Comparison of ENCODE assay signal across 8 mouse cellular contexts in genomic region chr19:6968491-6969271, GRCm38 (mm10). TPM values are rescaled to one million over a fixed set of nuclear protein-coding genes. Genes with fewer than 3 reads are reported as not detected.
DNase-seq lines count a peak whose midpoint lies in the region; ATAC-seq lines count a peak whose summit lies in the region.

No protein-coding gene starts in this region.

- H3K4me3 ChIP-seq in forebrain, embryonic 14.5 days (ENCODE audit: low read depth, low read length) = peak overlapping the region; percentile 33
- H3K4me3 ChIP-seq in midbrain, embryonic 12.5 days = peak overlapping the region; percentile 44

- no peak overlapping the region for H3K27ac ChIP-seq in forebrain, embryonic 14.5 days (ENCODE audit: low read depth, low read length)
- H3K27ac ChIP-seq in midbrain, embryonic 12.5 days (replicated peaks) = no peak overlapping the region

- peaks cover 10% of the 10 kb centered on the region for H3K4me1 ChIP-seq in forebrain, embryonic 14.5 days (ENCODE audit: control insufficient read depth, insufficient read depth, low read length)
- peaks cover 23% of the 10 kb centered on the region for H3K4me1 ChIP-seq in midbrain, embryonic 12.5 days

- no peaks in the 10 kb centered on the region for H3K27me3 ChIP-seq in forebrain, embryonic 14.5 days (replicated peaks; ENCODE audit: control insufficient read depth, insufficient read depth, low read length)
- peaks cover 57% of the 10 kb centered on the region for H3K27me3 ChIP-seq in midbrain, embryonic 12.5 days

- no peaks in the 10 kb centered on the region for H3K36me3 ChIP-seq in forebrain, embryonic 14.5 days (ENCODE audit: control insufficient read depth, insufficient read depth, low read length)
- H3K36me3 ChIP-seq in midbrain, embryonic 12.5 days = 0 out of 2 replicates have a peak, but pooled peaks cover 3% of the 10 kb centered on the region

- 13% methylated on average over 15 of the region's 15 CpGs for WGBS in forebrain, embryonic 14.5 days
- WGBS in midbrain, embryonic 12.5 days = 15% methylated on average over 15 of the region's 15 CpGs

- H3K4me2 ChIP-seq in forebrain, embryonic 14.5 days (ENCODE audit: low read length) = peak overlapping the region; percentile 46
- peak overlapping the region; percentile 53 for H3K4me2 ChIP-seq in midbrain, embryonic 12.5 days (replicated peaks)

- peak; percentile 49 for DNase-seq in urinary bladder, postnatal 25 days (ENCODE audit: low spot score)
- DNase-seq in urinary bladder, adult 2 months (ENCODE audit: low spot score) = no peak
- no peak for DNase-seq in forebrain, embryonic 14.5 days (ENCODE audit: low spot score)
- DNase-seq in kidney, postnatal 4 days = peak; percentile 66 to 77
- DNase-seq in layer of hippocampus, adult 18-20 months (ENCODE audit: low spot score in 2 of 2) = no peak
- no peak for DNase-seq in retina, postnatal 1 day
- DNase-seq in left cerebral cortex, postnatal 4 days = no peak

- ATAC-seq in forebrain, embryonic 14.5 days = no peak
- ATAC-seq in midbrain, embryonic 12.5 days (ENCODE audit: low FRiP score, low read depth) = no peak

- intact Hi-C loops in left cerebral cortex, postnatal 4 days (cut with DNase I) = no loop called here

- no peak overlapping the region for H3K9ac ChIP-seq in forebrain, embryonic 14.5 days (ENCODE audit: low read length)
- H3K9ac ChIP-seq in midbrain, embryonic 12.5 days (replicated peaks) = no peak overlapping the region

- H3K9me3 ChIP-seq in forebrain, embryonic 14.5 days (replicated peaks; ENCODE audit: control insufficient read depth, low read length) = no peaks in the 10 kb centered on the region
- H3K9me3 ChIP-seq in midbrain, embryonic 12.5 days = no peaks in the 10 kb centered on the region

RNA-seq across cellular contexts. Expression of gene Ppp1r14b, which starts 6.1 kb away (rescaled TPM):
- polyA plus RNA-seq in urinary bladder, adult 2 months (2012; rRNA removed) = 100 and 132 TPM in 2 replicates
- 180 and 194 TPM in 2 replicates for polyA plus RNA-seq in forebrain, embryonic 14.5 days (2014; fragmentation: Nextera tagmentation; extraction: Ambion mirVana)
- 265 and 314 TPM in 2 replicates for polyA plus RNA-seq in midbrain, embryonic 12.5 days (2016; fragmentation: Nextera tagmentation; extraction: Ambion mirVana)
- 10 to 100 TPM; 60.8 to 61.9 TPM for total RNA-seq in layer of hippocampus, adult 18-20 months (2021)
- total RNA-seq in left cerebral cortex, postnatal 4 days (2021) = 100 to 1,000 TPM; 335 to 369 TPM

RNA-seq across cellular contexts. Expression of gene Plcb3, which starts 7.6 kb away (rescaled TPM):
- polyA plus RNA-seq in urinary bladder, adult 2 months (2012; rRNA removed) = 83.5 and 88.1 TPM in 2 replicates
- polyA plus RNA-seq in forebrain, embryonic 14.5 days (2014; fragmentation: Nextera tagmentation; extraction: Ambion mirVana) = 6.7 and 7.7 TPM in 2 replicates
- polyA plus RNA-seq in midbrain, embryonic 12.5 days (2016; fragmentation: Nextera tagmentation; extraction: Ambion mirVana) = 21.6 and 22.5 TPM in 2 replicates
- 10 to 100 TPM; 13.3 to 14.4 TPM for total RNA-seq in layer of hippocampus, adult 18-20 months (2021)
- 10 to 100 TPM; 13.7 to 15.1 TPM for total RNA-seq in left cerebral cortex, postnatal 4 days (2021)

RNA-seq across cellular contexts. Expression of gene Fkbp2, which starts 11.6 kb away (rescaled TPM):
- polyA plus RNA-seq in urinary bladder, adult 2 months (2012; rRNA removed) = 83.0 and 89.1 TPM in 2 replicates
- 80.1 and 80.4 TPM in 2 replicates for polyA plus RNA-seq in forebrain, embryonic 14.5 days (2014; fragmentation: Nextera tagmentation; extraction: Ambion mirVana)
- 80.3 and 83.9 TPM in 2 replicates for polyA plus RNA-seq in midbrain, embryonic 12.5 days (2016; fragmentation: Nextera tagmentation; extraction: Ambion mirVana)
- total RNA-seq in layer of hippocampus, adult 18-20 months (2021) = 10 to 100 TPM; 94.2 to 94.6 TPM
- total RNA-seq in left cerebral cortex, postnatal 4 days (2021) = 10 to 100 TPM; 43.7 to 44.4 TPM

RNA-seq across cellular contexts. Expression of gene Vegfb, which starts 18.8 kb away (rescaled TPM):
- polyA plus RNA-seq in urinary bladder, adult 2 months (2012; rRNA removed) = 48.1 and 76.3 TPM in 2 replicates
- 24.5 and 28.4 TPM in 2 replicates for polyA plus RNA-seq in forebrain, embryonic 14.5 days (2014; fragmentation: Nextera tagmentation; extraction: Ambion mirVana)
- 34.3 and 35.0 TPM in 2 replicates for polyA plus RNA-seq in midbrain, embryonic 12.5 days (2016; fragmentation: Nextera tagmentation; extraction: Ambion mirVana)
- total RNA-seq in layer of hippocampus, adult 18-20 months (2021) = 10 to 100 TPM; 95.2 to 95.4 TPM
- 10 to 100 TPM; 74.4 to 80.7 TPM for total RNA-seq in left cerebral cortex, postnatal 4 days (2021)

RNA-seq across cellular contexts. Expression of gene Dnajc4, which starts 23.7 kb away (rescaled TPM):
- polyA plus RNA-seq in urinary bladder, adult 2 months (2012; rRNA removed) = 61.7 and 65.2 TPM in 2 replicates
- 22.5 and 25.2 TPM in 2 replicates for polyA plus RNA-seq in forebrain, embryonic 14.5 days (2014; fragmentation: Nextera tagmentation; extraction: Ambion mirVana)
- 21.2 and 23.2 TPM in 2 replicates for polyA plus RNA-seq in midbrain, embryonic 12.5 days (2016; fragmentation: Nextera tagmentation; extraction: Ambion mirVana)
- 10 to 100 TPM; 24.7 to 27.9 TPM for total RNA-seq in layer of hippocampus, adult 18-20 months (2021)
- total RNA-seq in left cerebral cortex, postnatal 4 days (2021) = 10 to 100 TPM; 14.0 to 17.7 TPM

Comparison
In these comparisons a context has a peak if more than half of its experiments do, and no peak if none do; other contexts are left out.
1. DNase-seq: peak in urinary bladder, postnatal 25 days (single experiment) and kidney, postnatal 4 days (2 of 2); none in urinary bladder, adult 2 months (single experiment), forebrain, embryonic 14.5 days (single experiment), layer of hippocampus, adult 18-20 months (0 of 2), retina, postnatal 1 day (single experiment) and left cerebral cortex, postnatal 4 days (single experiment).